Mouse (Mus musculus): Measurements from ENCODE around the gene Tex45.

Tex45 gene

DNA sequence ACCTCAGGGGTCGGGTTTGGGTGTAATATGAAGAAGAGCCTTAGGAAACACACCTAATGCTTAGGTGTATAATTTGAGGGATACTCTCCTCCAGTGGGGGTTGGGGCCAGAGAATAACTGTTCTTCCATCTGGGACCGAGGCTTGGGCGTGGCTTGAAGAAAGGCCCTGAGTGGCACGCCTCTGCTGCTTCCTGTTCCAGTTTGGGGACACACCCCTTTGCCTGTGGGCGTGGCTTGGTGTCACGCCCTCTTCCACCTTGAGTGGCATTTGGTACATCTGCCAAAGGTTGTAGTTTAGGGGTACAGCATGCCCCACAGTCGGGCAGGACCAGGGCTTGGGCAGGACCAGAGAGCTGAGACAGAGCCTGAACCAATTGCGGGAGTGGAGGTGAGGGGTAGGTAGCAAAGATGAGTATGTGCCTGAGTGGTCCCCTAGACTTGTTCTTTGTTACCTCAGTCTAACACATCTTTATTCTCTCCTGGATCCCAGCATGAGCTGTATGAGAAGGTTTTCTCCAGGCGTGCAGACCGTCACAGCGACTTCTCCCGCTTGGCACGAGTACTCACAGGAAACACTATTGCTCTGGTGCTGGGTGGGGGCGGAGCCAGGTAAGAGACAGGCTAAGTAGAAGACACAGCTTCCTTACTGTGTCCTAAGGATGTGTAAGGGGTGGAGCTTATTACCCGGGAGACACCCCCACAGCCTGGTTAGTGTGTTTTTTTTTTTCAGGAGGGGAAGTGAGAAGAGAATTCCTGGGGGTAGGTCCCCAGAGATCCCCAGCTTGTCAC lies 65.6 kb downstream of the Tex45 start:
- no peak for DNase-seq (ENCODE audit: low spot score in 2 of 2)
